Comparison of ENCODE assay signal across 11 mouse cellular contexts in genomic region chrX:102166521-102166920, GRCm38 (mm10). TPM values are rescaled to one million over a fixed set of nuclear protein-coding genes. Genes with fewer than 3 reads are reported as not detected.
DNase-seq lines count a peak whose midpoint lies in the region; ATAC-seq lines count a peak whose summit lies in the region.
"Had no signal": no experiment of that assay in that cellular context is flagged by ENCODE, and none has a peak within 500 bp of the region (broad histone marks: within the 10 kb centered on the region; RNA-seq: fewer than 3 reads in every experiment).

No protein-coding gene starts in this region.

- no peak for DNase-seq in heart, embryonic 10.5 days (ENCODE audit: low spot score)
- DNase-seq in heart, adult 8-10 months (ENCODE audit: low spot score), result no peak
- DNase-seq in ZHBTc4 (ENCODE audit: low read depth, low spot score), result peak; percentile 5
- no peak for DNase-seq in embryo, embryonic 9.5 days (ENCODE audit: extremely low spot score)
- no peak for DNase-seq in urinary bladder, postnatal 10 days (ENCODE audit: low spot score)
- DNase-seq in B cell, adult 2 months, result no peak
- DNase-seq: cerebellum, adult 9-11 months; heart, postnatal 10 days had no signal

- peaks cover 7% of the 10 kb centered on the region; the same call in 1 of the 2 replicates for H3K4me1 ChIP-seq in heart, embryonic 10.5 days
- H3K4me1 ChIP-seq in hindbrain, embryonic 15.5 days (replicated peaks), result peaks cover 7% of the 10 kb centered on the region
- peaks cover 10% of the 10 kb centered on the region for H3K4me1 ChIP-seq in midbrain, embryonic 13.5 days (replicated peaks)

- no peaks in the 10 kb centered on the region for H3K9me3 ChIP-seq in heart, embryonic 10.5 days
- no peaks in the 10 kb centered on the region for H3K9me3 ChIP-seq in hindbrain, embryonic 15.5 days
- no peaks in the 10 kb centered on the region for H3K9me3 ChIP-seq in midbrain, embryonic 13.5 days
- H3K9me3 ChIP-seq: kidney, embryonic 15.5 days had no signal

- no peak overlapping the region for H3K4me2 ChIP-seq in hindbrain, embryonic 15.5 days
- H3K4me2 ChIP-seq in midbrain, embryonic 13.5 days (replicated peaks), result no peak overlapping the region
- H3K4me2 ChIP-seq: kidney, embryonic 15.5 days had no signal

- H3K4me3 ChIP-seq in heart, embryonic 10.5 days, result no peak overlapping the region
- no peak overlapping the region for H3K4me3 ChIP-seq in hindbrain, embryonic 15.5 days
- H3K4me3 ChIP-seq in midbrain, embryonic 13.5 days (replicated peaks), result no peak overlapping the region
- H3K4me3 ChIP-seq: kidney, embryonic 15.5 days had no signal

- H3K9ac ChIP-seq in hindbrain, embryonic 15.5 days, result no peak overlapping the region
- peak overlapping the region; percentile 14; the same call in 1 of the 2 replicates for H3K9ac ChIP-seq in midbrain, embryonic 13.5 days (replicated peaks)
- H3K9ac ChIP-seq: kidney, embryonic 15.5 days had no signal

- ATAC-seq in hindbrain, embryonic 15.5 days (ENCODE audit: low FRiP score, low read depth), result no peak
- ATAC-seq in midbrain, embryonic 13.5 days, result peak; percentile 24; the same call in 1 of the 2 replicates

- H3K27ac ChIP-seq in heart, embryonic 10.5 days, result peak overlapping the region; percentile 42; the same call in 1 of the 2 replicates
- 0 out of 2 replicates have a peak overlapping the region, but pooled peaks have one; percentile 30 for H3K27ac ChIP-seq in hindbrain, embryonic 15.5 days (replicated peaks)
- peak overlapping the region; percentile 69 for H3K27ac ChIP-seq in midbrain, embryonic 13.5 days
- H3K27ac ChIP-seq: kidney, embryonic 15.5 days had no signal

- no peaks in the 10 kb centered on the region for H3K36me3 ChIP-seq in heart, embryonic 10.5 days
- H3K36me3 ChIP-seq in hindbrain, embryonic 15.5 days, result no peaks in the 10 kb centered on the region
- no peaks in the 10 kb centered on the region for H3K36me3 ChIP-seq in midbrain, embryonic 13.5 days
- H3K36me3 ChIP-seq: kidney, embryonic 15.5 days had no signal

- H3K27me3 ChIP-seq in heart, embryonic 10.5 days (ENCODE audit: insufficient read depth, poor library complexity, severe bottlenecking), result peaks cover 17% of the 10 kb centered on the region; the same call in 1 of the 2 replicates
- H3K27me3 ChIP-seq in hindbrain, embryonic 15.5 days, result no peaks in the 10 kb centered on the region
- H3K27me3 ChIP-seq in midbrain, embryonic 13.5 days, result peaks cover 3% of the 10 kb centered on the region; the same call in 1 of the 2 replicates

- WGBS in heart, embryonic 10.5 days, result 59% methylated on average over 5 of the region's 5 CpGs
- 36% methylated on average over 5 of the region's 5 CpGs for WGBS in hindbrain, embryonic 15.5 days
- 50% methylated on average over 5 of the region's 5 CpGs for WGBS in midbrain, embryonic 13.5 days

RNA-seq across cellular contexts. Expression of gene Ercc6l, which starts 9.6 kb away (rescaled TPM):
- 13.0 and 13.1 TPM in 2 replicates for polyA plus RNA-seq in heart, embryonic 10.5 days (2016; fragmentation: Nextera tagmentation; extraction: Ambion mirVana)
- under 1 TPM; 0.27 to 0.29 (median 0.28) TPM for total RNA-seq in heart, adult 8-10 months (2022)
- polyA plus RNA-seq in hindbrain, embryonic 15.5 days (2015; fragmentation: Nextera tagmentation; extraction: Ambion mirVana), result 2.0 and 2.3 TPM in 2 replicates
- 4.1 and 4.6 TPM in 2 replicates for polyA plus RNA-seq in midbrain, embryonic 13.5 days (2015; fragmentation: Nextera tagmentation; extraction: Ambion mirVana)

RNA-seq across cellular contexts. Expression of gene Rps4x, which starts 22.7 kb away (rescaled TPM):
- polyA plus RNA-seq in heart, embryonic 10.5 days (2016; fragmentation: Nextera tagmentation; extraction: Ambion mirVana), result 479 and 547 TPM in 2 replicates
- 100 to 1,000 TPM; 541 to 608 (median 600) TPM for total RNA-seq in heart, adult 8-10 months (2022)
- polyA plus RNA-seq in hindbrain, embryonic 15.5 days (2015; fragmentation: Nextera tagmentation; extraction: Ambion mirVana), result 350 and 382 TPM in 2 replicates
- 453 and 455 TPM in 2 replicates for polyA plus RNA-seq in midbrain, embryonic 13.5 days (2015; fragmentation: Nextera tagmentation; extraction: Ambion mirVana)

RNA-seq across cellular contexts. Expression of gene Pin4, which starts 47.3 kb away (rescaled TPM):
- polyA plus RNA-seq in heart, embryonic 10.5 days (2016; fragmentation: Nextera tagmentation; extraction: Ambion mirVana), result 44.6 and 65.4 TPM in 2 replicates
- total RNA-seq in heart, adult 8-10 months (2022), result 10 to 100 TPM; 16.4 to 27.6 (median 19.2) TPM
- polyA plus RNA-seq in hindbrain, embryonic 15.5 days (2015; fragmentation: Nextera tagmentation; extraction: Ambion mirVana), result 52.9 and 65.0 TPM in 2 replicates
- polyA plus RNA-seq in midbrain, embryonic 13.5 days (2015; fragmentation: Nextera tagmentation; extraction: Ambion mirVana), result 83.7 and 93.5 TPM in 2 replicates
